Mouse (Mus musculus) R1 (cell line): ENCODE data around the gene Sfxn3.

ENCODE experiments used
- DNase-seq: peaks from one replicate; pipeline ENCODE4 v3.0.0-alpha.2; 2018; ENCODE audit warnings: low read depth, low spot score

The Sfxn3 gene

DNA sequence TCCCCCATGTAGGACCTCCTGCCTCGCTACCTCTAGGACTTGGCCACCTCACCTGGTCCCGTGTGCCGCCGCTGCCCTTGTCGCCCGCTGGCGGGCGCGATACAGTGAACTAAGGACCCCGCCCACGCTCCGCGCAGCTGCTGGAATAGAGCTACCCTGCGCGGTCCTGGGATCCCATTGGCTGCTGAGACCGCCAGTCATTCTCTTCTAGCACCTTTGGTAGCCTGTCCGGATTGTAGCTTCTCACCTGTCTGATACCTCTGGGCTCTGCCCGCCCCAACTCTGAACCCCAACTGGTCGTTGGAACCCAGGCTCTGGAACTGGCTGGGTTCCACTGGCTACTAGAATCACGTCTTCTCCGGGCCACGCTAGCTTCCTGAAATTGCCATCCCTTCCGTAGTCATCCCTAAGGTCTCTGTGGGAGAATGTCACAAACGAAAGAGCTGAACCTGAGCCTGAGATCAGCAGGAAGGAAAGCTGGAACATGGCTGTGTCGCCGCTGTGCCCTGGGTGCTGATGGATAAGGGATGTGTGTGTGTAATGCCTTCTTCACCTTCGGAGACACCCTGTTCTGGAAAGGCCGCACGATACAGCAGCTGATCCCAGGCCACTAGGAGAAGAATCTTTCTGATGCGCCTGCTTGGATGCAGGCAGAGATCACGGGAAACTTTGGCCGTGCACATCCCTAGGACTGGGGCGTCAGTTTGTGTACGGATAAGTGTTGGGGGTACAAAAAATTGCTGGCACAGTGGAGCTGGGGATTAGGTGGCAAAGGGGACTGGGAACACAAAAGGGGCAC, 581 bp upstream of the Sfxn3 start:
- DNase-seq, result peak; percentile 89

DNA sequence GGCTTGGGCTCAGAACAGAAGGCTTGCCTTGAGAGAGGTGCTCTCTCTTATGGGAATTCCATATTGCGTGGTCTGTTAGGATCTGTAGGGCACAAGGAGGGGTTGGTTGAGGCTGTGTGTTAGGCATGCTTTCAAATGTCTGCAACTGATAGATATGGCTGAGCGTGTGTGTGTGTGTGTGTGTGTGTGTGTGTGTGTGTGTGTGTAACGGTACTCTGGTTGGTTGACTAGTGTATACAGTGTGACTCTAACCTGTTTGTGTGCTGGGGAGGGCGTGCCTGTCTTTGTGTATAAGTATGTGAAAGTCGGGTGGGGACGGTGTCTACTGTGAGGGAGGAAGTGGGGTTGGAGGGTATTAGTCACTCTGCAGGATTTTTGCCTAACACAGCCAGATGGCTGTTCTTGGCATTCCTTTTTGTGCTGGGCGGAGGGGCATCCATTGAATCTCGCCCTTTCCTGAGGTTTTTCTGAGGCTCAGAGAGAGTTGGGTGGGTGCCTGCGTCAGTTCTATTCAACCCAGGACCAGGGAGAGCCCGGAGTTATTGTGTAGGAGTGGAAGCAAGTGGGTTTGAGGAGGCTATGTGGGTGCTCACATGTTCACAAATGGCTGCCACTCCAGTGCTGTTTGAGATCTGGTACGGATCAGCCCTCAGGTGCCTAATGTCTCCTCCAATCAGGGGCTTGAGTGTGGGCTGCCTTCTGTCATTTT, 786 bp downstream of the Sfxn3 start:
- DNase-seq, result peak; percentile 77

DNA sequence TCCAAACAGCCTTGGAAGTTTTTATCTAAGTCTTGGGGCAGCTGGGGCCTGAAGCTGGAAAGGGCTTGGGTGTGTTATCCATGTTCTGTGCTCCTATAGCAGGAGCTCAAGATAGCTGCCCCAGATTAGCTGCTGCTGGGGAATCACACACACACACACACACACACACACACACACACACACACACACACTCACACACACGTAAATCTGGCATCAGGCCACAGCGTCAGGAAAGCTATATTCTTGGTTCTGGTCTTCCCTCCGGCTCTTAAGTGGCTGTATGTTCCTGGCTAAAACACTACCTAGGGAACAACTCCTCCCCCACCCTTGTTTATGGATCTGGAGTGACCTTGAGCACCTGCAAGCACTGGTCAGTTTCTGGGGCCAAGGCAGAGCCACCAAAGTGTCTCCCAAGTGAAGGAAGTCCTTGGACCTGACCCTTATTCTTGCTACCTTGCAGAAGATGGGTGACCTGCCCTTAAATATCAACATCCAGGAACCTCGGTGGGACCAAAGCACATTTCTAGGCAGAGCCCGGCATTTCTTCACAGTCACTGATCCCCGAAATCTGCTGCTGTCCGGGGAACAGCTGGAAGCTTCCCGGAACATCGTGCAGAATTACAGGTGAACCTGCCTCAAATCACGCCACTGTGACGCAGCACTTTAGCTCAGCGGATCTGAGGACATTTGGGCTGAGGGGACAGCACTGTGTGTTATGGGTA, 1.5 kb downstream of the Sfxn3 start:
- no peak for DNase-seq

DNA sequence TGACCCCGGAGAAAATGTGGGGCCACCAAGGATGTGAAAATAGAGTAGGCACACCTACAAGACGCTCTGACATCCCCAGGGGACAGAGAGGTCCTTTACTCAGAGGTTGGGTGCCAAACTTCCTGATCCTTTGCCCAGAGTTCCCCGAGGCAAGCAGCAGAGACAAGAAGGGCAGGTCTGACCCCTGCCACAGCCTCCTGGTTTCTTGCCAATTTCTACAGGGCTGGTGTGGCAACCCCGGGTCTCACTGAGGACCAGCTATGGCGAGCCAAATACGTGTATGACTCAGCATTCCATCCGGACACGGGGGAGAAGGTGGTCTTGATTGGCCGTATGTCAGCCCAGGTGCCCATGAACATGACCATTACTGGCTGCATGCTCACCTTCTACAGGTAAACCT, 2.2 kb downstream of the Sfxn3 start:
- no peak for DNase-seq

DNA sequence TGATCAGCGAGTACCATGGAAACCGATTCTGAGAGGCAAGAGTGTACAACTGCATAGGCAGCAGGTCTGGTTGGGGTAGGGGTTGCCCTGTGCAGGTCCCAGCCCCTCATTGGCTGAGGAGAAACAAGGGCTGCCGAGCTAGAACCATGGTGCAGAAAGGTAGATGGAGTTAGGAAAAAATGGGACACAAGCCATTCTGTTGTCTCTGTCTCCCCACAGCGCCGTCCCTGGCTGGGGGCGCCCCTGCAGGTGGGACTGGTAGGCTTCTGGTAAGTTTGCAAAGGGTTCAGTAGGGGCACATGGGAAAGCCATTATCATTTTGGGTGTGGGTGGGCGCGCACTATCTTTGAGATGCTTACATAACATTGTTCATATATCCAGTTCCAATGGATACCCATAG, 6.1 kb downstream of the Sfxn3 start:
- no peak for DNase-seq

DNA sequence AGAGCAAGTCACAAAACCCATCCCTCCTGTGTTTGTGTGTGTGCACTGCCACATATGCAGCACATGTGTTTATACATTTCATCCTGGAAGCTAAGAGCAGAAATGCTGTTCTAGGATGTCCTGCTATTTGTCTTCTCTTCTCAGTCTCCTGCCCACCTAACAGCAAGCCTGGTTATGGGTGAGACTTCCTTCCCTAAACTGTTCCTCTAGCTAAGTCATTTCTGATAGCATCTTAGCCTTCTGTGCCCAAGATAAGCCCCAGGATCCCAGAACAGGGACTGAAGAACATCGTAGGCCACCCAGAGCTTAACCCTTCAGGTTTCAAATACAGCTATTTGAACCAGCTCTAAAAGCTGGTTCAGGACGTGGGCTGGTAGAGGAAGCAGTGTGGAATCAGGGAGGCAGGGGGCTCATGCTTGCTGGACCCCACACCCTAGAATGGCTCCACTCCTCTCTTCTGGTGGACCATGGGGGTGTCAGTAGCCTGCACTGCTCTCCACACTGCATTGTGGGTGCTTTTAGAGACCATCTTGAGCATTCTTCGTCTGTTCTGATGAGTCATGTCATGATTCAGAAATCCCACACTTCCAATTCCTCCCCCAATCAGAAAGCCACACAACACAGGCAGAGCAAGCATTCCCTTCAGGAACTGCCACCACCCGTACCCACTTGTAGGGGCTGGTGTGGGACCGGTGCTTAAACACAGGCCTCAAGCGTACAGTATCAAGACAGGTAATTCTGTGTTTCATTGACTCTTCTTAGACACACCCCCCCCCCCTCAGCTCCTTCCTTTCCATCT, 7.8 kb downstream of the Sfxn3 start:
- DNase-seq, result no peak

DNA sequence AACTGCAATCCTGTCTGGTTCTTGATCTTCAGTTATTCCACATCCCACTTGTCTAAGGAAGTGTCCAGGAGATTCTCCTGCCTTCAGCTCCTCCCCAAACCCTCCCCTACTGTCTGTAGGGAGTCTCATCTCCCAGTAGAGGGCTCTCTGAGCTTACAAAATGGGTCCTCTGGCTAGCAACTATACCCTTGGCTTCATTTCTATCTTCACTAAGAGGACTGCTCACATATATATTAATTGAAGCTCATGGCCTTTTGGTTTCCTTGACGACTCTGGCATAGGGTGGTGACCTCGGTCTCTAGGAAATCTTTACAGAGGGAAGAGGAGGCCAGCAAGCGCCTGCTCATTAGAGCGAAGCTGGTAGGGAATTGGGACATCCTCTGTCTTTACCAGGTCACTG, 9.1 kb downstream of the Sfxn3 start:
- DNase-seq, result peak; percentile 75

DNA sequence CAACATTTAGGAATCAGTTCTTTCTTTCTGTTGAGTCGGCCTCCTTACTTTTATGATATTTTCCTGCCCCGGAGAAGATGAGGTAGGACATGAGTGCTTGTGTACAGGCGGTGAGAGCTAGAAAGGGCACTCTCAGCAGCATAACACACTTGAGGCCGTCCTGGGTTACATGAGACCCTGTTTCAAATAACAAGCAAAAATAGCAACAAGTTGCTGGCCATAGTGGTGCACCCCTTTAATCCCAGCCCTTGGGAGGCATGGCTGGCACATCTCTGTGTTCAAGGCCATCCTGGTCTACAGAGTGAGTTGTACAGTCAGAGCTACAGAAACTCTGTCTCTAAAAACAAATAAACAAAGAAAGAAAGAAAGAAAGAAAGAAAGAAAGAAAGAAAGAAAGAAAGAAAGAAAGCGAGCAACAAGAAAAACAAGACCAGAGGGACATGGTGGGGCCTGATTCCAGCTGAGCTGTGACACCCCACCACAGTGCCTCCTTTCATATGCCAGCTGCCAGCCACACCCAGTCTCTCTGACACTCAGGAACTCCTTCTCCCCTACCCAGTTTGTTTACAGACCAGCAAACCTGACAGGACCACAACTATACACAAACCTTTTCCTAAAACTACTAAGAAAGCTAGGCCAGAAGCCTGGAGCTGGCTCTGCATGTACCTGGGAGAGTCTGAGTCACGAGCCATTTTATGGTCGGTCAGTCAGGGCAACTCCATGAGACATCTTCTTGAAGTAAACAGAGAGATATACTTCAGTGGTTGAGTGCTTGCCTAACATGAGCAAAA, 9.8 kb downstream of the Sfxn3 start:
- no peak for DNase-seq

DNA sequence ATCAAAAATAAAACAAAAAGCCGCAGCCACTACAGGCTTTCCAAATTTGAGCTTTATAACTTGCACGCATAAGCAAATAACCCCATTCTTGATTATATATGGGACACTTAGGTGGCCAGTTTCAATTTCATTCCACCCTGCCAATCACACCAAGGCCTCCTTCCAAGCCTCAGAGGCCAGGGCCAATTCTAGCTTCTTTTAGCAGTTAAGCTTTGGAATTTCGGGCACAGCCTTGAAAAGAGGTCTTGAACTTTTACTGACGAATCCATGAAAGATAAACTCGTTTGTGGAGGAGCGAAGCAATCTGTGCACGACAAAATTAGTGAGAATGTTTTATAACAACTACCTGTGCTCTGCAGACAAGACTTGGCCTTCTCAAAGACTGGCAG, 10.4 kb downstream of the Sfxn3 start:
- no peak for DNase-seq

DNA sequence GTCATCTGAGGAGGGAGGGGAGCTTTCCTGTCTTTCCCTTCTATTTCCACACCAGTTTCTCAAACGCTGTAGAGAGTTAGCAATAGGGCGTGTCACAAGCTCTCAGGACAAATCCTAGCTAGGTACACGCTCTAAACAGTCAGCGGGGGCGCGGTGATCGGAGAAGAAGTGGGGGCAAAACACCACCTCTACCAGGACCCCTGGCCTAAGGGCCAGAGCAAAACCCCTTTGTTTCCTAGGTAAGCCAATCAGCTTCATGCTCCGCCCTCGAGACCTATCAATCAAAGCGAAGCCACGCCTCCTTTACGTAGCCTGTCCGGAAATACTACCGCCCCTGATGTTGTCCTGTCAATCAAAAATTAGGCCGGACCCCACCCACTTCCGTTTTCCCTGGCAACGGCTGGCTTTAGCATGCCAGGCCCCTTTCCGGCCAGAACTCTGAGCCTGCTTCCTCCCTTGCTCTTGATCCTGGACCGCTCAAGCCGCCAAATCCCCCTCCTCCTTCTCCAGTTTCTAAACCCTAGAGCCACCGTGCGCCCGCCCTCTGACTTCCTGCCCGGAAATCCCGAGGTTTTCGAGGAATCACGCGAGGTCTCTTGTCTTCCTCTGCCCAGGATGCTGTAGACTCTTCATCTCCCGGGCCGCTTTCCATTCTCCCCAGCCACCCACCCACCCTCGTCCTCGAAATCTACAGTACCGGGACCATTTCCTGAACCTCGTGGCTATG, 11.0 kb downstream of the Sfxn3 start:
- DNase-seq, result peak; percentile 99

DNA sequence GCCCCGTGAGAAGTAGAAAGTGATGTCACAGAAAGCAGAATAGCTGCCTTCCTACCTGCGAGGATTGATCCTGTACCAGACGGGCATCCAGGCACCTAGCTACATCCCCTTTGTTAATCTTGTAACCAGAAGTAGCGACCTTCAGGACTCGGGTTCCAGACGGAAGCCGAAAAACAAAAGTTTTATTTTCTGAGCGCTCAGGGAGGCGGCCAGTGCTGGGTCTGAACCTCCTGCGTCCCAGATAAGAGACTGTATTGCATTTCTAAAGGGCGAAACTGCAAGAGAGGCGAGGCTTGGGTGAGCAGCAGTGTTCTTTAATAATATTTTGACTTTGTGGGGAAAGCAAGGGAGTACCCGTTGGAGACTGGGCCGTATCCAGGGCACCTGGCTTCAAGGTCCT, 11.5 kb downstream of the Sfxn3 start:
- DNase-seq, result no peak

DNA sequence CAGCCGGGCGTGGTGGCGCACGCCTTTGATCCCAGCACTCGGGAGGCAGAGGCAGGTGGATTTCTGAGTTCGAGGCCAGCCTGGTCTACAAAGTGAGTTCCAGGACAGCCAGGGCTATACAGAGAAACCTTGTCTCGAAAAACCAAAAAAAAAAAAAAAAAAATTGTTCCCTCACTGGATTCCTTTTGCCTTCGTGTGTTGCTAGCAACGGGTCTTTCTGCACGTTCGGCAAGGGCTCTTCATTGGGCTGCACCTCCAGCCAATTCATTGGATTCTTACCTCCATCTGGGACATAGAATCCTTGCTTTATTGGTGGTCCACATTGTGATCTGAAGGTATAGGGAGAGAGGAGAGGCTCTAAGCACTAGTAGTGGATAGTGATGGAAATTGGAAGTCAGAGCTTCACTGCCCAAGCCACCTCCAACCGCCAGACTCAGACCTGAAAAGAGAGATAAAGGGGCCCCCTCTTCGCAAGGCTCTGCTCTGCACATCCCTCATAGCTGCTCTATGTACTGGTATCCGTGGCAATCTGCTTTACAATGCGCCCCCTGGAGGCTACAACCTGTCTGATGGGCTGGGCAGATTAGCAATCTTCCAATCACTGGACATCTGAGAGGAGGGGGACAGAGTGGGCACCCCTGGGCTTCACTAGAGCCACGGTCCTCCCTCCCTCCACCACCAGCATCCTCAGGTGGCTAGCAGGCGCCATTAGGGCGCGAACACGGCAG, 16.4 kb downstream of the Sfxn3 start:
- peak; percentile 74 for DNase-seq

DNA sequence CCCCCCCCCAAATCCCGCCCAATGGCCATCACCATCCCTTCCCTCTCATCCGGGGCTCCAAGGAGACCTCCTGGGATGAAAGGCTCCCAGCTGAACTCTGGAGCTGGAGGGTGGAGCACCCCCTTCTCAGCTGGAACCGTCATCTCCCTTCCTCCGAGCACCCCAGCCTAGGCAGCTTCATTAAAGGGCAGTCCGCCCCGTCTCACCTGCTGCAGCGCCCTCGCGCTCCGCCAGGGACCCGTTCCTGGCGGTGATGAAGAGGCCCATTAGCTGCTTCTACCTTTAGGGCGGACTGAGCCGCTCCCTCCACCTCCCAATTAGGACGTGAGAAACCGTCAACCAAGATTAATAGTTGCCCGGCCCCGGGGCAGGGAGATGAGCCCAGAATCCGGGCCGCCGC, 17.9 kb downstream of the Sfxn3 start:
- no peak for DNase-seq

DNA sequence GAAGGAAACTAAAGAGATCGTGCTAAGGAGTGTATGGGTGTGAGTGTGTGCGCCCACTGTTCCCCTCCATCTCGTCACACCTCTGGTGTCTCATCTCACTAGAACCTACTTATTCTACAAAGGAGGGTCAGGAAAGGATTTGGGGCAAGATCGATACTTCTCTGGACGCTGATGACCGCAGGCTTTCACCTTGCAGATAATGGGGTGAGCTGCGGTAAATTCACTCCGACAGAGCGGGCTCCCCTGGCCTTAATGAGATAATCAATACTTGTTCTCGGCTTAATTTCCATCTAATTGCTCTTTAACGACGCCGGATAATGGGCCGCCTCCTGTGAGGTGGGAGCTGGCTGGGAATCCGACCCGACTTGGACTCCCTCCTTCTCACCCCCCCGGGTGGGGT, 19.9 kb downstream of the Sfxn3 start:
- DNase-seq, result no peak

DNA sequence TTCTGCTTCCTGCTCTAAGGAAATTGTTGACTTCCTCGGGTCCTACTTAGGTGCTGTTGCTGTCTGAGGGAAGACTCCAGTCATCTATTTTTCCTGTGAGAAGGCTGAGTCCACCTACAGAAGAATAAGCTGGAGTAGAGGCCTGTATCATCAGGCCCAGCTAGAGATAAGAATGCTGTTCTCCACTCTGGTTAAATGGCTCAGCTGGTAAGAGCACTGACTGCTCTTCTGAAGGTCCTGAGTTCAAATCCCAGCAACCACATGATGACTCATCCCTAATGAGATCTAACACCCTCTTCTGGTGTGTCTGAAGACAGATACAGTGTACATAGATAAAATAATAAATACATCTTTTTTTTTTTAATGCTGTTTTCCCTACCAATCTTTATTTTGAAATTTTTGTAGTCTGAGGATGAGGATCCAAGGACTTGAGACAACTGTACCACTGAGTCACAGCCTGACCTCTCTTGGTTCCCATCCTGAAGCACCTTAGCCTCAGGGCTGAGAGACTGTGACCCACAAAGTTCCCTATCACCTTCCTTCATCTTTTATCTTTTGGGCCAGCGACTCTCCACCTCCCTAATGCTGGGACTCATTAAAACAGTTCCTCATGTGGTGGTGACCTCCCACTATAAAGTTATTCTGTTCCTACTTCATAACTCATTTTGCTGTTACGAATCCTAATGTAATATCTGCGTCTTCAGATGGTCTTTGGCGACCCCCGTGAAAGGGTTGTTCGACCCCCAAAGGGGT, 20.6 kb downstream of the Sfxn3 start:
- DNase-seq, result no peak

DNA sequence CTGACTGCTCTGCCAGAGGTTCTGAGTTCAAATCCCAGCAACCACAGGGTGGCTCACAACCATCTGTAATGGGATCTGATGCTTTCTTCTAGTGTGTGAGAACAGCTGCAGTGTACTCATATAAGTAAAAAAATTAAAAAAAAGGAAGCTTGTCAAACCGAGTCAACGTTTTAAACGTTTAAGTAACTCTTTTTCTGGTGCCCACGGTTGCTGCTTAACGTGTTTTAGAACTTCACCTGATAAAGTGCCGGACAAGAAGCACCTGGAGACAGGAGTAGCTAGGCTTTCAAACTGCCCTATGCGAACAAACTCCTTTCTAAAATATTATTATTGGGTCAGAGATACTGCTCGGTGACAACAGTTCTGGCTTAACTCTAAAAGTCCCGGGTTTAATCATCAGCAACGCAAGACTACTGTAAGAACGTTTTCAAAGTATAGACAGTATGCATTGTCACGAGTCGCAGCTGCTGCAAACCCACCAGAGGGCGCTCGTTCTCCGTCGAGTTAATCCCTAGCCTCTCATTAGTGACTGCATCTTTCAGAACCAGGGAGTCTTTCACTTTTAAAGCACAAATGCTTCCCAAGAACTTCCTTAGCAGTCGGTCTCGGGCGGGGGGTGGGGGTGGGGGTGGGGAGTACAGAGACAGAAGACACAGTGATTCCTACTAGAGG, 26.7 kb downstream of the Sfxn3 start:
- DNase-seq, result peak; percentile 92

DNA sequence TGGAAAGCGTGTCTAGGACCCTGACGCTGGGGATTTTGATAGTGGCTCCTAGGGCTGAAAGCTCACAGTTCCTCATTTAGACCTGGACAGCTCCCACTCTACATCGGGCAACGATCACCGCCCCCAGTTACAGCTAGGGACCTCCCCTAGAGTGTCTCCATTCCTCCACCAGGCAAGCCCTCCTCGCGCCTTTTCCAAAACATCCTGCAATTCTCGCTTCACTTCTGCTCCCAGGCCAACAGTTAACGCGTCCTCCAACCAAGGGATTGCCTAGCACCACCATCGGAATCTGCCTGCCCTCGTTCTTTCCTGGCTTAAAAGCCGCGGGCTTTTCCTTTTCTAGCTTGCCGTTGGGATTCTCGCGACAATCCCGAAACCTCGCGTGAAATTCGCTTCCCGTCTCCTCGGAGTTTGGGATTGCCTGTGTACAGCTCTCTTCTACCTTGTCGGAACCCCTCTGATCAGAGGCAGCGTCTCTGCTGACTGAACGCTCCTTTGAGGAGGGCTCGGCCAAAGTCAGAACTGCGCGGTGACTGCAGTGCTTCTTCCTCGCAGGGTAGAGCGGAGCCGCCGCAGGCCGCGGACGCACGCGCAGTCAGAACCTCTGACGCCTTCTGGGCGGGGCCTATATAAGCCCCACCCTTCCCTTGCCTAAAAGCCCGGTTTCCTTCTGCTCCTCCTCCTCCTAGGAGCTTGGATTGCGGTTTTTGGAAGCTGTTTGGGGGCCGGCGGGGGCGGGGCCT, 27.4 kb downstream of the Sfxn3 start, which contains the start of gene Kazald1:
Gene Kazald1 (plus strand): TSS at position 662 of the 743 bp plus-strand sequence.
- peak; percentile 96 for DNase-seq
